Mouse (Mus musculus) CH12.LX (cell line): ENCODE data around the gene Btf3l4. TPM values are rescaled to one million over a fixed set of nuclear protein-coding genes. Genes with fewer than 3 reads are reported as not detected.

Source experiments
- DNase-seq: peaks from one replicate; pipeline ENCODE4 v3.0.0-alpha.2; 2013; ENCODE audit errors: extremely low read depth
- H3K27ac ChIP-seq: 2 replicates; pipeline ENCODE4 v1.5.1; 2012; ENCODE audit warnings: low read depth, mild to moderate bottlenecking, control low read depth, moderate library complexity; ENCODE audit not compliant: insufficient read depth
- H3K27me3 ChIP-seq: replicated peaks from 2 replicates; pipeline ENCODE3; 2012; ENCODE audit warnings: inconsistent platforms
- H3K36me3 ChIP-seq, 2 experiments: replicated peaks in 1 of 2; 2 replicates each; pipeline versions ENCODE3 to v1.6.1; 2012; ENCODE audit warnings: inconsistent platforms in 1 of 2, low read length in 1 of 2, mild to moderate bottlenecking in 1 of 2, mixed read lengths in 1 of 2, moderate library complexity in 1 of 2; ENCODE audit not compliant: control insufficient read depth in 1 of 2, insufficient read depth in 1 of 2
- H3K4me1 ChIP-seq, 2 experiments: 2 replicates each; pipeline ENCODE4 v1.6.1; 2012; ENCODE audit warnings: inconsistent platforms in 1 of 2, moderate library complexity in 1 of 2; ENCODE audit not compliant: insufficient read depth in 2 of 2, control insufficient read depth in 1 of 2
- H3K4me2 ChIP-seq: 2 replicates; pipeline ENCODE4 v1.6.1; 2012; ENCODE audit warnings: low read depth, mild to moderate bottlenecking, control low read depth; ENCODE audit not compliant: poor library complexity, insufficient read depth, severe bottlenecking
- H3K4me3 ChIP-seq, 3 experiments: fragments of 150-350 bp in 1 of 3; sonication (generic) in 1 of 3; replicated peaks in 1 of 3; 2 replicates each; pipeline versions ENCODE3 to v1.5.1; 2011 to 2012; ENCODE audit warnings: low read depth in 2 of 3, low read length in 2 of 3, mild to moderate bottlenecking in 2 of 3, moderate library complexity in 2 of 3, control low read depth in 1 of 3, improper control_type of control experiment in 1 of 3, inconsistent platforms in 1 of 3, mixed read lengths in 1 of 3; ENCODE audit not compliant: poor library complexity in 1 of 3
- H3K79me2 ChIP-seq: replicated peaks from 2 replicates; pipeline ENCODE4 v1.6.1; 2012; ENCODE audit warnings: mild to moderate bottlenecking, moderate library complexity; ENCODE audit not compliant: control insufficient read depth, poor library complexity, insufficient read depth, severe bottlenecking; ENCODE audit errors: extremely low read depth
- H3K9ac ChIP-seq: 2 replicates; pipeline ENCODE4 v1.6.1; 2012; ENCODE audit warnings: low read depth, mild to moderate bottlenecking, control low read depth, moderate library complexity; ENCODE audit not compliant: insufficient read depth
- H3K9me3 ChIP-seq: replicated peaks from 2 replicates; pipeline ENCODE3; 2012; ENCODE audit warnings: low read length, inconsistent platforms, mixed read lengths
- BHLHE40 ChIP-seq: IDR thresholded peaks from 2 replicates; pipeline ENCODE4 v1.6.1; 2011; ENCODE audit warnings: mild to moderate bottlenecking, low read depth, low read length, improper control_type of control experiment
- CHD1 ChIP-seq: IDR thresholded peaks from 2 replicates; pipeline ENCODE4 v1.6.1; 2012; ENCODE audit warnings: low read depth, low read length, improper control_type of control experiment, inconsistent platforms
- CTCF ChIP-seq, 2 experiments: IDR thresholded peaks in 1 of 2; conservative IDR thresholded peaks in 1 of 2; 2 replicates each; pipeline ENCODE4 v1.5.1; 2011 to 2012; ENCODE audit warnings: low read depth in 2 of 2, low read length in 2 of 2, improper control_type of control experiment in 1 of 2, inconsistent platforms in 1 of 2, mild to moderate bottlenecking in 1 of 2, moderate library complexity in 1 of 2
- ELF1 ChIP-seq: IDR thresholded peaks from 2 replicates; pipeline ENCODE4 v1.6.1; 2014; ENCODE audit warnings: low read depth, mild to moderate bottlenecking, inconsistent platforms, low read length, improper control_type of control experiment
- EP300 ChIP-seq: IDR thresholded peaks from 2 replicates; pipeline ENCODE4 v1.6.1; 2011; ENCODE audit warnings: low read length, improper control_type of control experiment
- ETS1 ChIP-seq: conservative IDR thresholded peaks from 2 replicates; pipeline ENCODE4 v1.6.1; 2012; ENCODE audit warnings: low read depth, mild to moderate bottlenecking, inconsistent platforms, low read length, improper control_type of control experiment, moderate library complexity
- GABPA ChIP-seq: IDR thresholded peaks from 2 replicates; pipeline ENCODE4 v1.6.1; 2012; ENCODE audit warnings: low read depth, low read length, improper control_type of control experiment, inconsistent platforms; ENCODE audit not compliant: insufficient replicate concordance
- HCFC1 ChIP-seq: IDR thresholded peaks from 2 replicates; pipeline ENCODE4 v1.6.1; 2012; ENCODE audit warnings: low read depth, mild to moderate bottlenecking, inconsistent platforms, low read length, improper control_type of control experiment
- IRF4 ChIP-seq: IDR thresholded peaks from 2 replicates; pipeline ENCODE4 v1.6.1; 2014; ENCODE audit warnings: low read depth, mild to moderate bottlenecking, inconsistent platforms, low read length, improper control_type of control experiment
- JUN ChIP-seq: IDR thresholded peaks from 2 replicates; pipeline ENCODE4 v1.6.1; 2011; ENCODE audit warnings: low read depth, mild to moderate bottlenecking, low read length, improper control_type of control experiment, moderate library complexity; ENCODE audit not compliant: insufficient read depth
- JUND ChIP-seq: conservative IDR thresholded peaks from 2 replicates; pipeline ENCODE4 v1.6.1; 2011; ENCODE audit warnings: low read depth, low read length, improper control_type of control experiment
- MAFK ChIP-seq: IDR thresholded peaks from 2 replicates; pipeline ENCODE4 v1.6.1; 2011; ENCODE audit warnings: low read length, improper control_type of control experiment; ENCODE audit not compliant: insufficient replicate concordance
- MAX ChIP-seq: IDR thresholded peaks from 2 replicates; pipeline ENCODE4 v1.6.1; 2011; ENCODE audit warnings: low read length, improper control_type of control experiment
- MAZ ChIP-seq: IDR thresholded peaks from 2 replicates; pipeline ENCODE4 v1.6.1; 2012; ENCODE audit warnings: low read depth, mild to moderate bottlenecking, inconsistent platforms, low read length, improper control_type of control experiment, moderate library complexity
- MYC ChIP-seq: IDR thresholded peaks from 2 replicates; pipeline ENCODE4 v1.6.1; 2011; ENCODE audit warnings: low read depth, mild to moderate bottlenecking, improper control_type of control experiment, low read length
- NELFE ChIP-seq: IDR thresholded peaks from 2 replicates; pipeline ENCODE4 v1.6.1; 2011; ENCODE audit warnings: low read depth, low read length, improper control_type of control experiment
- PAX5 ChIP-seq: IDR thresholded peaks from 2 replicates; pipeline ENCODE4 v1.6.1; 2012; ENCODE audit warnings: low read length, inconsistent platforms, mixed read lengths
- POLR2A ChIP-seq: IDR thresholded peaks from 2 replicates; pipeline ENCODE4 v1.6.1; 2011; ENCODE audit warnings: low read depth, mild to moderate bottlenecking, improper control_type of control experiment, low read length
- POLR2AphosphoS2 ChIP-seq: IDR thresholded peaks from 2 replicates; pipeline ENCODE4 v1.6.1; 2011; ENCODE audit warnings: low read depth, low read length, improper control_type of control experiment
- RAD21 ChIP-seq: IDR thresholded peaks from 2 replicates; pipeline ENCODE4 v1.6.1; 2011; ENCODE audit warnings: low read depth, mild to moderate bottlenecking, low read length, improper control_type of control experiment, moderate library complexity
- RCOR1 ChIP-seq: conservative IDR thresholded peaks from 2 replicates; pipeline ENCODE4 v1.6.1; 2012; ENCODE audit warnings: low read depth, mild to moderate bottlenecking, inconsistent platforms, low read length, improper control_type of control experiment
- SIN3A ChIP-seq: IDR thresholded peaks from 2 replicates; pipeline ENCODE4 v1.6.1; 2012; ENCODE audit warnings: low read length, improper control_type of control experiment, inconsistent platforms
- SMC3 ChIP-seq: IDR thresholded peaks from 2 replicates; pipeline ENCODE4 v1.6.1; 2011; ENCODE audit warnings: low read depth, low read length, improper control_type of control experiment
- TCF12 ChIP-seq: IDR thresholded peaks from 2 replicates; pipeline ENCODE4 v1.6.1; 2014; ENCODE audit warnings: low read depth, mild to moderate bottlenecking, inconsistent platforms, low read length, improper control_type of control experiment
- UBTF ChIP-seq: IDR thresholded peaks from 2 replicates; pipeline ENCODE4 v1.6.1; 2012; ENCODE audit warnings: low read depth, mild to moderate bottlenecking, inconsistent platforms, low read length, improper control_type of control experiment, moderate library complexity
- USF1 ChIP-seq: IDR thresholded peaks from 2 replicates; pipeline ENCODE4 v1.6.1; 2014; ENCODE audit warnings: low read depth, mild to moderate bottlenecking, inconsistent platforms, low read length, improper control_type of control experiment
- USF2 ChIP-seq: conservative IDR thresholded peaks from 2 replicates; pipeline ENCODE4 v1.6.1; 2011; ENCODE audit warnings: low read depth, low read length, improper control_type of control experiment
- ZC3H11A ChIP-seq: IDR thresholded peaks from 2 replicates; pipeline ENCODE4 v1.6.1; 2012; ENCODE audit warnings: low read depth, mild to moderate bottlenecking, inconsistent platforms, low read length, improper control_type of control experiment
- ZMIZ1 ChIP-seq: IDR thresholded peaks from 2 replicates; pipeline ENCODE4 v1.6.1; 2012; ENCODE audit warnings: low read depth, mild to moderate bottlenecking, inconsistent platforms, low read length, improper control_type of control experiment
- dilution Hi-C: fragments of 300-500 bp; cut with MboI; formaldehyde crosslinking; loops from 2 replicates; pipeline ENCODE4 v1.14.3; 2020; ENCODE audit warnings: low sequenced_read_pairs; ENCODE audit not compliant: extremely low pct_unique_long_range_greater_than_20kb, extremely low pct_ligation_motif_present
- in situ Hi-C: fragments of 300-500 bp; cut with MboI; formaldehyde crosslinking; loops from 3 replicates; pipeline ENCODE4 v1.14.3; 2019; ENCODE audit warnings: low sequenced_read_pairs, low pct_ligation_motif_present, low pct_unique_long_range_greater_than_20kb, mixed read lengths
- polyA plus RNA-seq: library from polyadenylated mRNA; unstranded; fragments of >175 nt; gene quantifications from 2 replicates; pipeline ENCODE4 v1.2.1, GENCODE M21; 2012; ENCODE audit warnings: low read depth; ENCODE audit not compliant: insufficient read length
- total RNA-seq, 2 experiments: library from RNA; depleted of rRNA; stranded (reverse); fragments of 300-350 nt in 1 of 2; fragments of >200 nt in 1 of 2; gene quantifications; 2 replicates each; pipeline ENCODE4 v1.2.3; 2012 to 2014

Gene Btf3l4
- total and polyA plus RNA-seq, 3 experiments = 33.3 to 67.6 (median 52.7) TPM

DNA sequence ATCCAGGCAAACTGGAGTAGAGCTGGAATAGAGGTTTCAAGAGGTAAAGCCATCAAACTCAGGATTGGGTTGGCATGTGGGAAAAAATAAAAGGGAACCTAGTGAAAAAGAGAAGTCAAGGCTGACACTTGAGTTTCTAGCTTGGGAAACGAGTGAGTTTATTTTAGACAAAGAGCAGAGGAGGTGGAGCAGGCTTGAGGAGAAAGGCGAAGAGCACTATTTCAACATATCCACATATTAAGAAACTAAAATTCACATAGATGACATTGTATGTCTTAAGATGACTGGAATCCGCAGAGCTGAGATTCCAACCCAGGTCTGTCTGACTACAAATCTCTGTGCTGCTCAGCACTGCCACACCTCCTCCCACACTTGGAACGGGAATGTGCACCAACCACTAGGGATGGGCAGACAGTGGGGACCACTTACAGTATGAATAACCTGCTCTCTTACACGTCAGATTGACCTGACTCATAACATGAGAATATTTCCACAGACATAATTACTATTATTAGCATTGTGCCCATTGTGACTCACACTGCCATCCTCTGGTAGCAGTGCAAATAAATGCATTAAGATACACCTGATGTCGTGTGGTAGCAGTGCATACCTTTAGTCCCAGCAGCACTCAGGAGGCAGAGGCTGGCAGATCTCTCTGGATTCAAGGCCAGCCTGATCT, 44.0 kb downstream of the Btf3l4 start (continued):
- TF ChIP-seq IRF4 = peak; percentile 61
- no peak for TF ChIP-seq EP300
- no peak for TF ChIP-seq USF1
- TF ChIP-seq NELFE = no peak
- TF ChIP-seq GABPA = no peak
- TF ChIP-seq SIN3A = no peak
- TF ChIP-seq CTCF (conservative IDR thresholded peaks at IDR 0.05 in 1 of 2, IDR thresholded peaks at IDR 0.05 in 1 of 2; ENCODE audit: low read depth in 2 of 2, low read length in 2 of 2) = peak in 1 of 2 experiments; percentile 31; a peak in 2 of 4 replicates
- no peak for TF ChIP-seq ELF1
- TF ChIP-seq TCF12 = no peak
- TF ChIP-seq BHLHE40 = no peak
- no peak; the same call in 1 of the 2 replicates for TF ChIP-seq SMC3
- no peak; the same call in none of the 2 replicates for TF ChIP-seq RAD21
- no peak for TF ChIP-seq POLR2A
- TF ChIP-seq MAZ = no peak
- TF ChIP-seq POLR2AphosphoS2 = no peak
- no peak for TF ChIP-seq UBTF
- TF ChIP-seq CHD1 = no peak

DNA sequence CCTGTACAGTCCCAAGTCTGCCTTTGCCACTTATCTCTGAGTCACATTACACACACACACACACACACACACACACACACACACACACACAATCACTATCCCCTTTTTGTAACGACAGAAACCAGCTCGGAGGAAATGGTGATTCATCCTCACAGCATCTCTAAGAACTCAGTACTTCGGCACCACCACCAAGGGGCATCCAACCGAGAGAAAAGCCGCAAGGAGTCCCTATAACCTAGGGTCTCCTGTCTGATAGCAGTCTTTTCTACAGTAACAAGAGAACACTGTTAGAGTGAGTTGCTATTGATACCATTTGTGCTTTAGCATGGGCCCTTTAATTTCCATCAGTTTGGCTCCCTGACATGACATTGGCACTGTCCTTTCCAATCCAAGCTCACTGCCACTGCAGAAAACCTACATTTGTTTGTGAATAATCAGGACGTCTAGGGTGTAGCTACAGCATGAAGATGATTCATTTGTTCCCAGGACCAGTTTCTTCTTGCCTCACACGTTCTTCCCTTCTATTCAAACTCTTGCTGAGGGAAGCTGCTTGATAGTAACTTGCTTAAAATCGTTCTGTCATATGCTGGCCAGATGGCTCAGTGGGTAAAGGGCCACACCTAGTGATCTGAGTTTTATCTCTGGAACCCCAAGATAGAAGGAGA, 50.9 kb downstream of the Btf3l4 start:
- Histone ChIP-seq H3K79me2 (no peaks in the 10 kb centered on the region), H3K27me3 (peaks cover 12% of the 10 kb centered on the region), H3K4me2 (peak overlapping the region; percentile 73), H3K4me1 (peaks cover 2 to 19% of the 10 kb centered on the region in 2 experiments; a peak in 3 of 4 replicates), H3K4me3 (peak overlapping the region in 1 of 3 experiments; percentile 18), H3K27ac (peak overlapping the region; percentile 19; the same call in 1 of the 2 replicates), H3K36me3 (no peaks in the 10 kb centered on the region), H3K9me3 (no peaks in the 10 kb centered on the region), H3K9ac (no peak overlapping the region)
- DNase-seq = peak; percentile 59
- in situ Hi-C loops = loop anchor here (10.0 kb wide), 1 partner anchor 88 kb away; no protein-coding TSS in a partner anchor
- dilution Hi-C loops = no loop called here
- TF ChIP-seq CHD1 = no peak
- TF ChIP-seq ELF1 = no peak
- no peak for TF ChIP-seq PAX5
- TF ChIP-seq BHLHE40 = no peak; the same call in 1 of the 2 replicates
- TF ChIP-seq USF2 = no peak
- TF ChIP-seq HCFC1 = no peak; the same call in 1 of the 2 replicates
- TF ChIP-seq JUND = no peak; the same call in 1 of the 2 replicates
- TF ChIP-seq MAFK = 0 out of 2 replicates have a peak, but pooled peaks have one; percentile 14
- no peak for TF ChIP-seq ZC3H11A
- TF ChIP-seq ETS1 = peak; percentile 11; the same call in 1 of the 2 replicates
- TF ChIP-seq CTCF (conservative IDR thresholded peaks at IDR 0.05 in 1 of 2, IDR thresholded peaks at IDR 0.05 in 1 of 2; ENCODE audit: low read depth in 2 of 2, low read length in 2 of 2) = peak in 1 of 2 experiments; percentile 26; a peak in 2 of 4 replicates
- 0 out of 2 replicates have a peak, but pooled peaks have one; percentile 17 for TF ChIP-seq JUN
- 0 out of 2 replicates have a peak, but pooled peaks have one; percentile 5 for TF ChIP-seq SMC3
- no peak for TF ChIP-seq MYC
- peak; percentile 49; the same call in 1 of the 2 replicates for TF ChIP-seq RCOR1
- 0 out of 2 replicates have a peak, but pooled peaks have one; percentile 15 for TF ChIP-seq TCF12
- TF ChIP-seq USF1 = no peak
- peak; percentile 11; the same call in 1 of the 2 replicates for TF ChIP-seq EP300
- no peak for TF ChIP-seq GABPA
- no peak for TF ChIP-seq ZMIZ1
- 0 out of 2 replicates have a peak, but pooled peaks have one; percentile 12 for TF ChIP-seq MAX
